Mouse (Mus musculus) inflammation-experienced regulatory T-cells, adult 6 months (primary cell): ENCODE data around the gene Esyt1. TPM values are rescaled to one million over a fixed set of nuclear protein-coding genes. Genes with fewer than 3 reads are reported as not detected.
"Not testable (repeated sequence)": the region's sequence is repeated elsewhere in the genome, so short reads cannot be mapped to it uniquely, and the experiment has no call there.

Experiments
- ATAC-seq: one replicate; pipeline ENCODE4 v1.8.0; 2017
- polyA plus RNA-seq, 3 experiments: library from polyadenylated mRNA; unstranded; fragments of 100-300 nt; shearing (Covaris generic); gene quantifications; one replicate each; pipeline ENCODE4 v1.2.1; 2017

Gene Esyt1
- polyA plus RNA-seq, result 10 to 100 TPM; 68.4 to 89.7 (median 70.4) TPM

GRCm38 (mm10) chr10:128525671-128526308 is at the start of gene Esyt1:
TSS of gene Esyt1 (minus strand) at chr10:128525871.
- peak; percentile 86 for ATAC-seq

GRCm38 (mm10) chr10:128575063-128575462 is 49.4 kb upstream of the Esyt1 start:
- ATAC-seq, result no peak

GRCm38 (mm10) chr10:128565788-128566531 is 40.3 kb upstream of the Esyt1 start, which contains the start of gene Pa2g4:
TSS of gene Pa2g4 (minus strand) at chr10:128565987.
- ATAC-seq, result peak; percentile 97

GRCm38 (mm10) chr10:128565206-128565787 is 39.6 kb upstream of the Esyt1 start:
- peak; percentile 11 for ATAC-seq

GRCm38 (mm10) chr10:128563544-128563943 is 37.9 kb upstream of the Esyt1 start:
- ATAC-seq, result no peak

GRCm38 (mm10) chr10:128556963-128557362 is 31.3 kb upstream of the Esyt1 start:
- ATAC-seq, result no peak

- ATAC-seq, result no peak
These were observed 30.6 kb upstream of the Esyt1 start for GRCm38 (mm10) chr10:128556286-128556685.

- ATAC-seq, result not testable (repeated sequence)
These were observed 29.9 kb upstream of the Esyt1 start for GRCm38 (mm10) chr10:128555567-128555966.

GRCm38 (mm10) chr10:128550144-128550823 is 24.6 kb upstream of the Esyt1 start:
- ATAC-seq, result not testable (repeated sequence)

- not testable (repeated sequence) for ATAC-seq
These were observed 24.0 kb upstream of the Esyt1 start for GRCm38 (mm10) chr10:128549682-128550057.

GRCm38 (mm10) chr10:128548947-128549681 is 23.4 kb upstream of the Esyt1 start, which contains the start of gene Rpl41:
TSS of gene Rpl41 (minus strand) at chr10:128549305.
- ATAC-seq, result peak; percentile 80

GRCm38 (mm10) chr10:128548051-128548791 is 22.6 kb upstream of the Esyt1 start:
- not testable (repeated sequence) for ATAC-seq

GRCm38 (mm10) chr10:128547361-128548032 is 21.8 kb upstream of the Esyt1 start, which contains the start of gene Zc3h10:
TSS of gene Zc3h10 (minus strand) at chr10:128547774.
- peak; percentile 74 for ATAC-seq

- no peak for ATAC-seq
These were observed 21.1 kb upstream of the Esyt1 start for GRCm38 (mm10) chr10:128546787-128547186.

GRCm38 (mm10) chr10:128546361-128546760 is 20.7 kb upstream of the Esyt1 start:
- ATAC-seq, result no peak

- no peak for ATAC-seq
These were observed 19.9 kb upstream of the Esyt1 start for GRCm38 (mm10) chr10:128545570-128545898.

- no peak for ATAC-seq
These were observed 19.3 kb upstream of the Esyt1 start for GRCm38 (mm10) chr10:128544674-128545569.

GRCm38 (mm10) chr10:128544151-128544657 is 18.5 kb upstream of the Esyt1 start:
- no peak for ATAC-seq

- ATAC-seq, result no peak
These were observed 17.4 kb upstream of the Esyt1 start for GRCm38 (mm10) chr10:128543100-128543499.
